Mouse (Mus musculus) CH12.LX (cell line): ENCODE data around the gene Tgds. TPM values are rescaled to one million over a fixed set of nuclear protein-coding genes. Genes with fewer than 3 reads are reported as not detected.
A peak's percentile ranks its signal among the peaks of the same experiment; 100 is the strongest.

Experiments
- DNase-seq: peaks from one replicate; pipeline ENCODE4 v3.0.0-alpha.2; 2013; ENCODE audit errors: extremely low read depth
- H3K27ac ChIP-seq: 2 replicates; pipeline ENCODE4 v1.5.1; 2012; ENCODE audit warnings: low read depth, mild to moderate bottlenecking, control low read depth, moderate library complexity; ENCODE audit not compliant: insufficient read depth
- H3K27me3 ChIP-seq: replicated peaks from 2 replicates; pipeline ENCODE3; 2012; ENCODE audit warnings: inconsistent platforms
- H3K36me3 ChIP-seq, 2 experiments: replicated peaks in 1 of 2; 2 replicates each; pipeline versions ENCODE3 to v1.6.1; 2012; ENCODE audit warnings: inconsistent platforms in 1 of 2, low read length in 1 of 2, mild to moderate bottlenecking in 1 of 2, mixed read lengths in 1 of 2, moderate library complexity in 1 of 2; ENCODE audit not compliant: control insufficient read depth in 1 of 2, insufficient read depth in 1 of 2
- H3K4me1 ChIP-seq, 2 experiments: 2 replicates each; pipeline ENCODE4 v1.6.1; 2012; ENCODE audit warnings: inconsistent platforms in 1 of 2, moderate library complexity in 1 of 2; ENCODE audit not compliant: insufficient read depth in 2 of 2, control insufficient read depth in 1 of 2
- H3K4me2 ChIP-seq: 2 replicates; pipeline ENCODE4 v1.6.1; 2012; ENCODE audit warnings: low read depth, mild to moderate bottlenecking, control low read depth; ENCODE audit not compliant: poor library complexity, insufficient read depth, severe bottlenecking
- H3K4me3 ChIP-seq, 3 experiments: fragments of 150-350 bp in 1 of 3; sonication (generic) in 1 of 3; replicated peaks in 1 of 3; 2 replicates each; pipeline versions ENCODE3 to v1.5.1; 2011 to 2012; ENCODE audit warnings: low read depth in 2 of 3, low read length in 2 of 3, mild to moderate bottlenecking in 2 of 3, moderate library complexity in 2 of 3, control low read depth in 1 of 3, improper control_type of control experiment in 1 of 3, inconsistent platforms in 1 of 3, mixed read lengths in 1 of 3; ENCODE audit not compliant: poor library complexity in 1 of 3
- H3K79me2 ChIP-seq: replicated peaks from 2 replicates; pipeline ENCODE4 v1.6.1; 2012; ENCODE audit warnings: mild to moderate bottlenecking, moderate library complexity; ENCODE audit not compliant: control insufficient read depth, poor library complexity, insufficient read depth, severe bottlenecking; ENCODE audit errors: extremely low read depth
- H3K9ac ChIP-seq: 2 replicates; pipeline ENCODE4 v1.6.1; 2012; ENCODE audit warnings: low read depth, mild to moderate bottlenecking, control low read depth, moderate library complexity; ENCODE audit not compliant: insufficient read depth
- H3K9me3 ChIP-seq: replicated peaks from 2 replicates; pipeline ENCODE3; 2012; ENCODE audit warnings: low read length, inconsistent platforms, mixed read lengths
- BHLHE40 ChIP-seq: IDR thresholded peaks from 2 replicates; pipeline ENCODE4 v1.6.1; 2011; ENCODE audit warnings: mild to moderate bottlenecking, low read depth, low read length, improper control_type of control experiment
- CHD1 ChIP-seq: IDR thresholded peaks from 2 replicates; pipeline ENCODE4 v1.6.1; 2012; ENCODE audit warnings: low read depth, low read length, improper control_type of control experiment, inconsistent platforms
- CHD2 ChIP-seq: IDR thresholded peaks from 2 replicates; pipeline ENCODE4 v1.6.1; 2011; ENCODE audit warnings: low read length, improper control_type of control experiment
- CTCF ChIP-seq, 2 experiments: IDR thresholded peaks in 1 of 2; conservative IDR thresholded peaks in 1 of 2; 2 replicates each; pipeline ENCODE4 v1.5.1; 2011 to 2012; ENCODE audit warnings: low read depth in 2 of 2, low read length in 2 of 2, improper control_type of control experiment in 1 of 2, inconsistent platforms in 1 of 2, mild to moderate bottlenecking in 1 of 2, moderate library complexity in 1 of 2
- E2F4 ChIP-seq: IDR thresholded peaks from 2 replicates; pipeline ENCODE4 v1.6.1; 2011; ENCODE audit warnings: low read depth, low read length, improper control_type of control experiment; ENCODE audit not compliant: insufficient replicate concordance
- ELF1 ChIP-seq: IDR thresholded peaks from 2 replicates; pipeline ENCODE4 v1.6.1; 2014; ENCODE audit warnings: low read depth, mild to moderate bottlenecking, inconsistent platforms, low read length, improper control_type of control experiment
- EP300 ChIP-seq: IDR thresholded peaks from 2 replicates; pipeline ENCODE4 v1.6.1; 2011; ENCODE audit warnings: low read length, improper control_type of control experiment
- ETS1 ChIP-seq: conservative IDR thresholded peaks from 2 replicates; pipeline ENCODE4 v1.6.1; 2012; ENCODE audit warnings: low read depth, mild to moderate bottlenecking, inconsistent platforms, low read length, improper control_type of control experiment, moderate library complexity
- HCFC1 ChIP-seq: IDR thresholded peaks from 2 replicates; pipeline ENCODE4 v1.6.1; 2012; ENCODE audit warnings: low read depth, mild to moderate bottlenecking, inconsistent platforms, low read length, improper control_type of control experiment
- JUN ChIP-seq: IDR thresholded peaks from 2 replicates; pipeline ENCODE4 v1.6.1; 2011; ENCODE audit warnings: low read depth, mild to moderate bottlenecking, low read length, improper control_type of control experiment, moderate library complexity; ENCODE audit not compliant: insufficient read depth
- KAT2A ChIP-seq: IDR thresholded peaks from 2 replicates; pipeline ENCODE4 v1.6.1; 2012; ENCODE audit warnings: low read length, improper control_type of control experiment, inconsistent platforms; ENCODE audit not compliant: insufficient replicate concordance
- MAFK ChIP-seq: IDR thresholded peaks from 2 replicates; pipeline ENCODE4 v1.6.1; 2011; ENCODE audit warnings: low read length, improper control_type of control experiment; ENCODE audit not compliant: insufficient replicate concordance
- MAX ChIP-seq: IDR thresholded peaks from 2 replicates; pipeline ENCODE4 v1.6.1; 2011; ENCODE audit warnings: low read length, improper control_type of control experiment
- MAZ ChIP-seq: IDR thresholded peaks from 2 replicates; pipeline ENCODE4 v1.6.1; 2012; ENCODE audit warnings: low read depth, mild to moderate bottlenecking, inconsistent platforms, low read length, improper control_type of control experiment, moderate library complexity
- MXI1 ChIP-seq: IDR thresholded peaks from 2 replicates; pipeline ENCODE4 v1.6.1; 2011; ENCODE audit warnings: mild to moderate bottlenecking, low read depth, low read length, improper control_type of control experiment
- MYC ChIP-seq: IDR thresholded peaks from 2 replicates; pipeline ENCODE4 v1.6.1; 2011; ENCODE audit warnings: low read depth, mild to moderate bottlenecking, improper control_type of control experiment, low read length
- NELFE ChIP-seq: IDR thresholded peaks from 2 replicates; pipeline ENCODE4 v1.6.1; 2011; ENCODE audit warnings: low read depth, low read length, improper control_type of control experiment
- NRF1 ChIP-seq: IDR thresholded peaks from 2 replicates; pipeline ENCODE4 v1.6.1; 2014; ENCODE audit warnings: low read depth, mild to moderate bottlenecking, inconsistent platforms, low read length, improper control_type of control experiment, moderate library complexity
- POLR2A ChIP-seq: IDR thresholded peaks from 2 replicates; pipeline ENCODE4 v1.6.1; 2011; ENCODE audit warnings: low read depth, mild to moderate bottlenecking, improper control_type of control experiment, low read length
- RAD21 ChIP-seq: IDR thresholded peaks from 2 replicates; pipeline ENCODE4 v1.6.1; 2011; ENCODE audit warnings: low read depth, mild to moderate bottlenecking, low read length, improper control_type of control experiment, moderate library complexity
- SIN3A ChIP-seq: IDR thresholded peaks from 2 replicates; pipeline ENCODE4 v1.6.1; 2012; ENCODE audit warnings: low read length, improper control_type of control experiment, inconsistent platforms
- SMC3 ChIP-seq: IDR thresholded peaks from 2 replicates; pipeline ENCODE4 v1.6.1; 2011; ENCODE audit warnings: low read depth, low read length, improper control_type of control experiment
- TCF12 ChIP-seq: IDR thresholded peaks from 2 replicates; pipeline ENCODE4 v1.6.1; 2014; ENCODE audit warnings: low read depth, mild to moderate bottlenecking, inconsistent platforms, low read length, improper control_type of control experiment
- UBTF ChIP-seq: IDR thresholded peaks from 2 replicates; pipeline ENCODE4 v1.6.1; 2012; ENCODE audit warnings: low read depth, mild to moderate bottlenecking, inconsistent platforms, low read length, improper control_type of control experiment, moderate library complexity
- USF1 ChIP-seq: IDR thresholded peaks from 2 replicates; pipeline ENCODE4 v1.6.1; 2014; ENCODE audit warnings: low read depth, mild to moderate bottlenecking, inconsistent platforms, low read length, improper control_type of control experiment
- USF2 ChIP-seq: conservative IDR thresholded peaks from 2 replicates; pipeline ENCODE4 v1.6.1; 2011; ENCODE audit warnings: low read depth, low read length, improper control_type of control experiment
- ZC3H11A ChIP-seq: IDR thresholded peaks from 2 replicates; pipeline ENCODE4 v1.6.1; 2012; ENCODE audit warnings: low read depth, mild to moderate bottlenecking, inconsistent platforms, low read length, improper control_type of control experiment
- ZKSCAN1 ChIP-seq: IDR thresholded peaks from 2 replicates; pipeline ENCODE4 v1.6.1; 2012; ENCODE audit warnings: low read depth, inconsistent platforms, low read length, improper control_type of control experiment, borderline replicate concordance
- ZMIZ1 ChIP-seq: IDR thresholded peaks from 2 replicates; pipeline ENCODE4 v1.6.1; 2012; ENCODE audit warnings: low read depth, mild to moderate bottlenecking, inconsistent platforms, low read length, improper control_type of control experiment
- ZNF384 ChIP-seq: IDR thresholded peaks from 2 replicates; pipeline ENCODE4 v1.6.1; 2012; ENCODE audit warnings: low read depth, low read length, improper control_type of control experiment, inconsistent platforms
- dilution Hi-C: fragments of 300-500 bp; cut with MboI; formaldehyde crosslinking; loops from 2 replicates; pipeline ENCODE4 v1.14.3; 2020; ENCODE audit warnings: low sequenced_read_pairs; ENCODE audit not compliant: extremely low pct_unique_long_range_greater_than_20kb, extremely low pct_ligation_motif_present
- in situ Hi-C: fragments of 300-500 bp; cut with MboI; formaldehyde crosslinking; loops from 3 replicates; pipeline ENCODE4 v1.14.3; 2019; ENCODE audit warnings: low sequenced_read_pairs, low pct_ligation_motif_present, low pct_unique_long_range_greater_than_20kb, mixed read lengths
- polyA plus RNA-seq: library from polyadenylated mRNA; unstranded; fragments of >175 nt; gene quantifications from 2 replicates; pipeline ENCODE4 v1.2.1, GENCODE M21; 2012; ENCODE audit warnings: low read depth; ENCODE audit not compliant: insufficient read length
- total RNA-seq, 2 experiments: library from RNA; depleted of rRNA; stranded (reverse); fragments of 300-350 nt in 1 of 2; fragments of >200 nt in 1 of 2; gene quantifications; 2 replicates each; pipeline ENCODE4 v1.2.3; 2012 to 2014

Tgds gene
- total and polyA plus RNA-seq, 3 experiments = 18.6 to 29.4 (median 19.5) TPM

- Histone ChIP-seq H3K36me3 (peaks cover 13 to 32% of the 10 kb centered on the region in 2 experiments), H3K4me2 (peak overlapping the region; percentile 95)
- no peak for TF ChIP-seq USF1
- TF ChIP-seq MYC = no peak
- no peak for TF ChIP-seq RAD21
- no peak for TF ChIP-seq KAT2A
- no peak for TF ChIP-seq NRF1
- no peak for TF ChIP-seq POLR2A
- no peak for TF ChIP-seq MAZ
- no peak for TF ChIP-seq CHD1
- TF ChIP-seq CHD2 = no peak
- TF ChIP-seq ZMIZ1 = no peak
- no peak; the same call in 1 of the 2 replicates for TF ChIP-seq UBTF
- no peak for TF ChIP-seq ZNF384
- TF ChIP-seq ZC3H11A = no peak
- no peak for TF ChIP-seq JUN
- TF ChIP-seq SMC3 = no peak
- TF ChIP-seq, all 38 proteins: peak for 0
- H3K9me3 ChIP-seq = peaks cover 9% of the 10 kb centered on the region
- in situ Hi-C loops = loop anchor here (5.0 to 10.0 kb wide), 2 partner anchors 50 to 103 kb away; no protein-coding TSS in a partner anchor
- dilution Hi-C loops = no loop called here
- no peaks in the 10 kb centered on the region; the same call in 1 of the 2 replicates for H3K79me2 ChIP-seq
- H3K4me3 ChIP-seq = peak overlapping the region; percentile 73 to 83 (median 77)
- peaks cover 2 to 17% of the 10 kb centered on the region in 2 experiments; a peak in 3 of 4 replicates for H3K4me1 ChIP-seq
- peak; percentile 22 for DNase-seq
- H3K27me3 ChIP-seq = peaks cover 2% of the 10 kb centered on the region
- peak overlapping the region; percentile 61 for H3K9ac ChIP-seq
- no peak overlapping the region for H3K27ac ChIP-seq
Observed at GRCm38 (mm10) chr14:118137487-118137886, 4.9 kb upstream of the Tgds start.

GRCm38 (mm10) chr14:118136744-118137452 lies 4.3 kb upstream of the Tgds start, which contains the start of gene Gpr180:
Gene Gpr180 (plus strand): TSS chr14:118137158.
- in situ Hi-C loops (loop anchor here (5.0 to 10.0 kb wide), 2 partner anchors 50 to 102 kb away; no protein-coding TSS in a partner anchor), dilution Hi-C loops (no loop called here)
- peaks cover 4% of the 10 kb centered on the region for H3K79me2 ChIP-seq
- H3K4me3 ChIP-seq = peak within 1 kb of the TSS; percentile 73 to 83 (median 77)
- peaks cover 13 to 27% of the 10 kb centered on the region in 2 experiments for H3K36me3 ChIP-seq
- H3K27ac ChIP-seq = no peak within 1 kb of the TSS
- H3K4me1 ChIP-seq = peaks cover 2 to 18% of the 10 kb centered on the region in 2 experiments; a peak in 3 of 4 replicates
- peak; percentile 95 for DNase-seq
- peaks cover 9% of the 10 kb centered on the region for H3K9me3 ChIP-seq
- H3K9ac ChIP-seq = peak within 1 kb of the TSS; percentile 61
- TF ChIP-seq MAX = peak; percentile 96
- 0 out of 2 replicates have a peak, but pooled peaks have one; percentile 40 for TF ChIP-seq CHD2
- peak; percentile 77 for TF ChIP-seq MXI1
- TF ChIP-seq MYC = peak; percentile 72
- peak; percentile 91 for TF ChIP-seq BHLHE40
- no peak for TF ChIP-seq ZKSCAN1
- TF ChIP-seq USF2 = 0 out of 2 replicates have a peak, but pooled peaks have one; percentile 8
- TF ChIP-seq E2F4 = peak; percentile 62; the same call in 1 of the 2 replicates
- TF ChIP-seq SIN3A = peak; percentile 93
- TF ChIP-seq POLR2A = peak; percentile 82
- peak; percentile 14; the same call in 1 of the 2 replicates for TF ChIP-seq HCFC1
- no peak for TF ChIP-seq CTCF (conservative IDR thresholded peaks at IDR 0.05 in 1 of 2, IDR thresholded peaks at IDR 0.05 in 1 of 2; ENCODE audit: low read depth in 2 of 2, low read length in 2 of 2)
- TF ChIP-seq NELFE = peak; percentile 68
- peak; percentile 33; the same call in 1 of the 2 replicates for TF ChIP-seq ELF1
- peak; percentile 81 for TF ChIP-seq NRF1
- peak; percentile 73 for TF ChIP-seq TCF12
- peak; percentile 76 for TF ChIP-seq UBTF
- 0 out of 2 replicates have a peak, but pooled peaks have one; percentile 1 for TF ChIP-seq ETS1
- TF ChIP-seq MAFK = no peak
- no peak for TF ChIP-seq EP300
- TF ChIP-seq MAZ = no peak
- TF ChIP-seq, all 38 proteins: peak for 16
- Histone ChIP-seq H3K4me2 (peak within 1 kb of the TSS; percentile 95), H3K27me3 (peaks cover 2% of the 10 kb centered on the region)
